Mouse (Mus musculus): Measurements from ENCODE around the gene Zfp644.

GRCm38 (mm10) chr5:106695681-106696395, 1.2 kb downstream of the Zfp644 start:
- TF ChIP-seq CTCF (IDR thresholded peaks at IDR 0.05; ENCODE audit: borderline replicate concordance, extremely low read depth, insufficient read depth, insufficient read length) (no peak), POLR2A (IDR thresholded peaks at IDR 0.05; ENCODE audit: borderline replicate concordance, extremely low read depth, insufficient read depth, insufficient read length, poor library complexity, severe bottlenecking) (peak; percentile 29; the same call in 1 of the 2 replicates)

Data from brain, embryonic 14.5 days (tissue).